Mouse (Mus musculus) kidney, adult 2 months (tissue): ENCODE data around the gene Cbx2.

ENCODE experiments used
- CTCF ChIP-seq: fragments of 200-500 bp; conservative IDR thresholded peaks from 2 replicates; pipeline ENCODE4 v1.5.1; 2011; ENCODE audit warnings: low read depth, mild to moderate bottlenecking, control low read depth, low read length, moderate library complexity, mixed read lengths; ENCODE audit not compliant: insufficient read depth, insufficient read length
- POLR2A ChIP-seq: fragments of 200-500 bp; IDR thresholded peaks from one replicate; pipeline ENCODE4 v1.6.1; 2011; ENCODE audit warnings: low read depth, low read length, control low read depth

DNA sequence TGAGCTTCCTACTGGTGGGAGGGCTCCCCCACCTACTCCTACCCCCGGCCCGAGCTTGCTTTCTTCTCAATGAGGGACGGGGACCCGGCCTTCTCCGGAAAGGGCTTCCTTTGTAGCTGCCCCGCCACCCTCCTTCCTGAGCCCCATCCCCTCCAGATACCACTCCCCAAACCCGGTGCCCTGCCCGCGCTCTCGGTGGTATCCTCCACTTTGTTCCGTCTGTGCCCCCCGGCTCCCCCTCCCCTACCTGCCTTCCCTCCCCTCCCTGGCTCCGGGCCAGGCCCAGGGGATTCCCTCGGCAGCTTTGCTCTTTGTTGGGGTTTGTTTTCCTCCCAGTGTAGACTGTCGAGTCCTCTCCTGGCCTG is 836 bp downstream of the Cbx2 start:
- TF ChIP-seq POLR2A (no peak), CTCF (no peak)
